Mouse (Mus musculus): Measurements from ENCODE around the gene Trip10. TPM values are rescaled to one million over a fixed set of nuclear protein-coding genes. Genes with fewer than 3 reads are reported as not detected.
A peak's percentile ranks its signal among the peaks of the same experiment; 100 is the strongest.

The Trip10 gene
- polyA plus RNA-seq, 1 experiment, result 39.2 TPM

DNA sequence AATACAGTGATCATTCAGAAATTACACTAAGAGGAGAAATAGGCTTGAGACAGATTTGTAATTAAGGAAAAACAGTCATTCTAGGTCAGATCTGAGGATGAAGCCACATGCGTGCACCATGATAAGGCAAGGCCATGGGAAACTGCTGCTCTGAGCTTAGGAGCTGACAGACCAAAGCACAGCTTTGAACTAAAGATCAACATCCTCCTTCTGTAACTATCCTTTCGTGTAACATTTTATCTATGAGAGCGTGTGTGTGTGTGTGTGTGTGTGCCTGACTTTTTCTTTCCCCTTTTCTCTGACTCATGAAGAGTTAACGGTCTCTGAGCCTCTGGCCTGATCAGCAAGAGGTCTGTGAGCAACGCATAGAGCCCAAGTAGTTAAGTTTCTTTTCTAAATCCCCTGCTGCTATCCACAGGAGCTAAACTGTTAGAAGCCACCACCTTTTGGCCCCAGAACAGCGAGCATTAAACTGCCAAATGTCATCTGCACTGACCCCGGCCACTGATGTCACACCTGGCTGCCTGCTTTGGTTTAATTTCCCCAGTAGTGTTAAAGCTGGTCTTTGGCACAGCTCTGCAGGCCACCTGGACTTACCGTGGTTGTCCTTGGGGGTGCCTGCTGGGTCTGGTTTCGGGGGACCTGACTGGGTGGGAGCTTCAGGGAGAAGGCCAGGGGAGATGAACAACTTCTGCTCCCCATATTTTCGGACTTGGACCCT is 5.4 kb upstream of the Trip10 start:
- Histone ChIP-seq H3K79me2 (ENCODE audit: control insufficient read depth, insufficient read depth) (no peaks in the 10 kb centered on the region), H3K4me2 (ENCODE audit: low read depth) (no peak overlapping the region), H3K36me3 (ENCODE audit: control insufficient read depth, insufficient read depth) (peaks cover 6% of the 10 kb centered on the region), H3ac (ENCODE audit: control insufficient read depth, insufficient read length) (no peak overlapping the region), H3K27me3 (ENCODE audit: control insufficient read depth, insufficient read depth, insufficient read length) (no peaks in the 10 kb centered on the region), H3K4me3 (no peak overlapping the region)
- TF ChIP-seq POLR2AphosphoS2 (IDR thresholded peaks at IDR 0.05; ENCODE audit: insufficient read length, low read depth) (no peak), USF1 (IDR thresholded peaks at IDR 0.05; ENCODE audit: low read depth) (no peak), MYOG (IDR thresholded peaks at IDR 0.05; ENCODE audit: control insufficient read depth in 1 of 3, insufficient read depth in 1 of 3, insufficient read length in 2 of 3, low read depth in 2 of 3) (no peak)

GRCm38 (mm10) chr17:57245311-57245929 is 3.8 kb upstream of the Trip10 start:
- TF ChIP-seq E2F4 (IDR thresholded peaks at IDR 0.05; ENCODE audit: insufficient read depth), result no peak
- TF ChIP-seq REST (IDR thresholded peaks at IDR 0.05; ENCODE audit: insufficient read depth, insufficient read length), result no peak
- no peak for TF ChIP-seq POLR2AphosphoS2 (IDR thresholded peaks at IDR 0.05; ENCODE audit: insufficient read length, low read depth)
- no peak for TF ChIP-seq TCF3 (IDR thresholded peaks at IDR 0.05; ENCODE audit: insufficient read length, low read depth)
- no peak for TF ChIP-seq TCF12 (IDR thresholded peaks at IDR 0.05; ENCODE audit: insufficient read depth, poor library complexity, severe bottlenecking)
- TF ChIP-seq MYOG (IDR thresholded peaks at IDR 0.05; ENCODE audit: control insufficient read depth in 1 of 3, insufficient read depth in 1 of 3, insufficient read length in 2 of 3, low read depth in 2 of 3), result no peak
- no peak for TF ChIP-seq SRF (IDR thresholded peaks at IDR 0.05; ENCODE audit: control insufficient read depth, insufficient read length, low read depth)
- TF ChIP-seq CEBPB (IDR thresholded peaks at IDR 0.05; ENCODE audit: insufficient read depth, poor library complexity, severe bottlenecking), result no peak
- no peak for TF ChIP-seq MAX (IDR thresholded peaks at IDR 0.05; ENCODE audit: low read depth)
- no peak for TF ChIP-seq MYOD1 (IDR thresholded peaks at IDR 0.05; ENCODE audit: control insufficient read depth in 1 of 3, insufficient read length in 2 of 3, low read depth in 2 of 3)
- no peak for TF ChIP-seq USF1 (IDR thresholded peaks at IDR 0.05; ENCODE audit: low read depth)
- no peak for TF ChIP-seq POLR2A (IDR thresholded peaks at IDR 0.05; ENCODE audit: insufficient read length, low read depth)
- Histone ChIP-seq H3ac (ENCODE audit: control insufficient read depth, insufficient read length) (no peak overlapping the region), H3K36me3 (ENCODE audit: control insufficient read depth, insufficient read depth) (peaks cover 6% of the 10 kb centered on the region), H3K4me2 (ENCODE audit: low read depth) (no peak overlapping the region), H3K27me3 (ENCODE audit: control insufficient read depth, insufficient read depth, insufficient read length) (no peaks in the 10 kb centered on the region), H3K79me2 (ENCODE audit: control insufficient read depth, insufficient read depth) (peaks cover 6% of the 10 kb centered on the region), H3K4me3 (no peak overlapping the region)

GRCm38 (mm10) chr17:57246663-57247392 is 2.4 kb upstream of the Trip10 start:
- H3K27me3 ChIP-seq (ENCODE audit: control insufficient read depth, insufficient read depth, insufficient read length), result no peaks in the 10 kb centered on the region
- H3ac ChIP-seq (ENCODE audit: control insufficient read depth, insufficient read length), result peak overlapping the region; percentile 24
- peak overlapping the region; percentile 77 for H3K4me2 ChIP-seq (ENCODE audit: low read depth)
- TF ChIP-seq MAX (IDR thresholded peaks at IDR 0.05; ENCODE audit: low read depth) (no peak), USF1 (IDR thresholded peaks at IDR 0.05; ENCODE audit: low read depth) (no peak), POLR2AphosphoS2 (IDR thresholded peaks at IDR 0.05; ENCODE audit: insufficient read length, low read depth) (no peak), MYOG (IDR thresholded peaks at IDR 0.05; ENCODE audit: control insufficient read depth in 1 of 3, insufficient read depth in 1 of 3, insufficient read length in 2 of 3, low read depth in 2 of 3) (no peak), TCF12 (IDR thresholded peaks at IDR 0.05; ENCODE audit: insufficient read depth, poor library complexity, severe bottlenecking) (no peak), MYOD1 (IDR thresholded peaks at IDR 0.05; ENCODE audit: control insufficient read depth in 1 of 3, insufficient read length in 2 of 3, low read depth in 2 of 3) (no peak)
- H3K4me3 ChIP-seq, result peak overlapping the region; percentile 79
- peaks cover 17% of the 10 kb centered on the region for H3K79me2 ChIP-seq (ENCODE audit: control insufficient read depth, insufficient read depth)
- H3K36me3 ChIP-seq (ENCODE audit: control insufficient read depth, insufficient read depth), result peaks cover 6% of the 10 kb centered on the region

- Histone ChIP-seq H3K4me2 (ENCODE audit: low read depth) (peak overlapping the region; percentile 100), H3K36me3 (ENCODE audit: control insufficient read depth, insufficient read depth) (peaks cover 6% of the 10 kb centered on the region), H3K4me3 (peak overlapping the region; percentile 79), H3K27me3 (ENCODE audit: control insufficient read depth, insufficient read depth, insufficient read length) (no peaks in the 10 kb centered on the region), H3K79me2 (ENCODE audit: control insufficient read depth, insufficient read depth) (peaks cover 17% of the 10 kb centered on the region), H3ac (ENCODE audit: control insufficient read depth, insufficient read length) (peak overlapping the region; percentile 24)
- no peak for TF ChIP-seq E2F4 (IDR thresholded peaks at IDR 0.05; ENCODE audit: insufficient read depth)
- TF ChIP-seq REST (IDR thresholded peaks at IDR 0.05; ENCODE audit: insufficient read depth, insufficient read length), result no peak
- no peak for TF ChIP-seq TCF12 (IDR thresholded peaks at IDR 0.05; ENCODE audit: insufficient read depth, poor library complexity, severe bottlenecking)
- no peak for TF ChIP-seq CEBPB (IDR thresholded peaks at IDR 0.05; ENCODE audit: insufficient read depth, poor library complexity, severe bottlenecking)
- peak; percentile 72 for TF ChIP-seq SRF (IDR thresholded peaks at IDR 0.05; ENCODE audit: control insufficient read depth, insufficient read length, low read depth)
- TF ChIP-seq POLR2AphosphoS2 (IDR thresholded peaks at IDR 0.05; ENCODE audit: insufficient read length, low read depth), result peak; percentile 90
- no peak for TF ChIP-seq MYOG (IDR thresholded peaks at IDR 0.05; ENCODE audit: control insufficient read depth in 1 of 3, insufficient read depth in 1 of 3, insufficient read length in 2 of 3, low read depth in 2 of 3)
- TF ChIP-seq POLR2A (IDR thresholded peaks at IDR 0.05; ENCODE audit: insufficient read length, low read depth), result peak; percentile 87
- TF ChIP-seq MAX (IDR thresholded peaks at IDR 0.05; ENCODE audit: low read depth), result no peak
- TF ChIP-seq USF1 (IDR thresholded peaks at IDR 0.05; ENCODE audit: low read depth), result no peak
- TF ChIP-seq MYOD1 (IDR thresholded peaks at IDR 0.05; ENCODE audit: control insufficient read depth in 1 of 3, insufficient read length in 2 of 3, low read depth in 2 of 3), result peak in 1 of 3 experiments; percentile 26
- no peak for TF ChIP-seq TCF3 (IDR thresholded peaks at IDR 0.05; ENCODE audit: insufficient read length, low read depth)
Measured at GRCm38 (mm10) chr17:57247393-57248200, 1.7 kb upstream of the Trip10 start.
